Mouse (Mus musculus) CH12.LX (cell line): ENCODE measurements around the gene Cox14. TPM values are rescaled to one million over a fixed set of nuclear protein-coding genes. Genes with fewer than 3 reads are reported as not detected.

Experiments
- DNase-seq: peaks from one replicate; pipeline ENCODE4 v3.0.0-alpha.2; 2013; ENCODE audit errors: extremely low read depth
- H3K27ac ChIP-seq: 2 replicates; pipeline ENCODE4 v1.5.1; 2012; ENCODE audit warnings: low read depth, mild to moderate bottlenecking, control low read depth, moderate library complexity; ENCODE audit not compliant: insufficient read depth
- H3K27me3 ChIP-seq: replicated peaks from 2 replicates; pipeline ENCODE3; 2012; ENCODE audit warnings: inconsistent platforms
- H3K36me3 ChIP-seq, 2 experiments: replicated peaks in 1 of 2; 2 replicates each; pipeline versions ENCODE3 to v1.6.1; 2012; ENCODE audit warnings: inconsistent platforms in 1 of 2, low read length in 1 of 2, mild to moderate bottlenecking in 1 of 2, mixed read lengths in 1 of 2, moderate library complexity in 1 of 2; ENCODE audit not compliant: control insufficient read depth in 1 of 2, insufficient read depth in 1 of 2
- H3K4me1 ChIP-seq, 2 experiments: 2 replicates each; pipeline ENCODE4 v1.6.1; 2012; ENCODE audit warnings: inconsistent platforms in 1 of 2, moderate library complexity in 1 of 2; ENCODE audit not compliant: insufficient read depth in 2 of 2, control insufficient read depth in 1 of 2
- H3K4me2 ChIP-seq: 2 replicates; pipeline ENCODE4 v1.6.1; 2012; ENCODE audit warnings: low read depth, mild to moderate bottlenecking, control low read depth; ENCODE audit not compliant: poor library complexity, insufficient read depth, severe bottlenecking
- H3K4me3 ChIP-seq, 3 experiments: fragments of 150-350 bp in 1 of 3; sonication (generic) in 1 of 3; replicated peaks in 1 of 3; 2 replicates each; pipeline versions ENCODE3 to v1.5.1; 2011 to 2012; ENCODE audit warnings: low read depth in 2 of 3, low read length in 2 of 3, mild to moderate bottlenecking in 2 of 3, moderate library complexity in 2 of 3, control low read depth in 1 of 3, improper control_type of control experiment in 1 of 3, inconsistent platforms in 1 of 3, mixed read lengths in 1 of 3; ENCODE audit not compliant: poor library complexity in 1 of 3
- H3K79me2 ChIP-seq: replicated peaks from 2 replicates; pipeline ENCODE4 v1.6.1; 2012; ENCODE audit warnings: mild to moderate bottlenecking, moderate library complexity; ENCODE audit not compliant: control insufficient read depth, poor library complexity, insufficient read depth, severe bottlenecking; ENCODE audit errors: extremely low read depth
- H3K9ac ChIP-seq: 2 replicates; pipeline ENCODE4 v1.6.1; 2012; ENCODE audit warnings: low read depth, mild to moderate bottlenecking, control low read depth, moderate library complexity; ENCODE audit not compliant: insufficient read depth
- H3K9me3 ChIP-seq: replicated peaks from 2 replicates; pipeline ENCODE3; 2012; ENCODE audit warnings: low read length, inconsistent platforms, mixed read lengths
- BHLHE40 ChIP-seq: IDR thresholded peaks from 2 replicates; pipeline ENCODE4 v1.6.1; 2011; ENCODE audit warnings: mild to moderate bottlenecking, low read depth, low read length, improper control_type of control experiment
- CHD1 ChIP-seq: IDR thresholded peaks from 2 replicates; pipeline ENCODE4 v1.6.1; 2012; ENCODE audit warnings: low read depth, low read length, improper control_type of control experiment, inconsistent platforms
- CTCF ChIP-seq, 2 experiments: IDR thresholded peaks in 1 of 2; conservative IDR thresholded peaks in 1 of 2; 2 replicates each; pipeline ENCODE4 v1.5.1; 2011 to 2012; ENCODE audit warnings: low read depth in 2 of 2, low read length in 2 of 2, improper control_type of control experiment in 1 of 2, inconsistent platforms in 1 of 2, mild to moderate bottlenecking in 1 of 2, moderate library complexity in 1 of 2
- ELF1 ChIP-seq: IDR thresholded peaks from 2 replicates; pipeline ENCODE4 v1.6.1; 2014; ENCODE audit warnings: low read depth, mild to moderate bottlenecking, inconsistent platforms, low read length, improper control_type of control experiment
- EP300 ChIP-seq: IDR thresholded peaks from 2 replicates; pipeline ENCODE4 v1.6.1; 2011; ENCODE audit warnings: low read length, improper control_type of control experiment
- ETS1 ChIP-seq: conservative IDR thresholded peaks from 2 replicates; pipeline ENCODE4 v1.6.1; 2012; ENCODE audit warnings: low read depth, mild to moderate bottlenecking, inconsistent platforms, low read length, improper control_type of control experiment, moderate library complexity
- HCFC1 ChIP-seq: IDR thresholded peaks from 2 replicates; pipeline ENCODE4 v1.6.1; 2012; ENCODE audit warnings: low read depth, mild to moderate bottlenecking, inconsistent platforms, low read length, improper control_type of control experiment
- JUN ChIP-seq: IDR thresholded peaks from 2 replicates; pipeline ENCODE4 v1.6.1; 2011; ENCODE audit warnings: low read depth, mild to moderate bottlenecking, low read length, improper control_type of control experiment, moderate library complexity; ENCODE audit not compliant: insufficient read depth
- JUND ChIP-seq: conservative IDR thresholded peaks from 2 replicates; pipeline ENCODE4 v1.6.1; 2011; ENCODE audit warnings: low read depth, low read length, improper control_type of control experiment
- KAT2A ChIP-seq: IDR thresholded peaks from 2 replicates; pipeline ENCODE4 v1.6.1; 2012; ENCODE audit warnings: low read length, improper control_type of control experiment, inconsistent platforms; ENCODE audit not compliant: insufficient replicate concordance
- MAX ChIP-seq: IDR thresholded peaks from 2 replicates; pipeline ENCODE4 v1.6.1; 2011; ENCODE audit warnings: low read length, improper control_type of control experiment
- MAZ ChIP-seq: IDR thresholded peaks from 2 replicates; pipeline ENCODE4 v1.6.1; 2012; ENCODE audit warnings: low read depth, mild to moderate bottlenecking, inconsistent platforms, low read length, improper control_type of control experiment, moderate library complexity
- MEF2A ChIP-seq: IDR thresholded peaks from 2 replicates; pipeline ENCODE4 v1.6.1; 2014; ENCODE audit warnings: low read depth, mild to moderate bottlenecking, inconsistent platforms, low read length, improper control_type of control experiment, borderline replicate concordance
- MXI1 ChIP-seq: IDR thresholded peaks from 2 replicates; pipeline ENCODE4 v1.6.1; 2011; ENCODE audit warnings: mild to moderate bottlenecking, low read depth, low read length, improper control_type of control experiment
- MYC ChIP-seq: IDR thresholded peaks from 2 replicates; pipeline ENCODE4 v1.6.1; 2011; ENCODE audit warnings: low read depth, mild to moderate bottlenecking, improper control_type of control experiment, low read length
- NELFE ChIP-seq: IDR thresholded peaks from 2 replicates; pipeline ENCODE4 v1.6.1; 2011; ENCODE audit warnings: low read depth, low read length, improper control_type of control experiment
- POLR2A ChIP-seq: IDR thresholded peaks from 2 replicates; pipeline ENCODE4 v1.6.1; 2011; ENCODE audit warnings: low read depth, mild to moderate bottlenecking, improper control_type of control experiment, low read length
- RAD21 ChIP-seq: IDR thresholded peaks from 2 replicates; pipeline ENCODE4 v1.6.1; 2011; ENCODE audit warnings: low read depth, mild to moderate bottlenecking, low read length, improper control_type of control experiment, moderate library complexity
- RCOR1 ChIP-seq: conservative IDR thresholded peaks from 2 replicates; pipeline ENCODE4 v1.6.1; 2012; ENCODE audit warnings: low read depth, mild to moderate bottlenecking, inconsistent platforms, low read length, improper control_type of control experiment
- SIN3A ChIP-seq: IDR thresholded peaks from 2 replicates; pipeline ENCODE4 v1.6.1; 2012; ENCODE audit warnings: low read length, improper control_type of control experiment, inconsistent platforms
- TBP ChIP-seq: conservative IDR thresholded peaks from 2 replicates; pipeline ENCODE4 v1.6.1; 2011; ENCODE audit warnings: low read depth, low read length, improper control_type of control experiment
- UBTF ChIP-seq: IDR thresholded peaks from 2 replicates; pipeline ENCODE4 v1.6.1; 2012; ENCODE audit warnings: low read depth, mild to moderate bottlenecking, inconsistent platforms, low read length, improper control_type of control experiment, moderate library complexity
- ZKSCAN1 ChIP-seq: IDR thresholded peaks from 2 replicates; pipeline ENCODE4 v1.6.1; 2012; ENCODE audit warnings: low read depth, inconsistent platforms, low read length, improper control_type of control experiment, borderline replicate concordance
- dilution Hi-C: fragments of 300-500 bp; cut with MboI; formaldehyde crosslinking; loops from 2 replicates; pipeline ENCODE4 v1.14.3; 2020; ENCODE audit warnings: low sequenced_read_pairs; ENCODE audit not compliant: extremely low pct_unique_long_range_greater_than_20kb, extremely low pct_ligation_motif_present
- in situ Hi-C: fragments of 300-500 bp; cut with MboI; formaldehyde crosslinking; loops from 3 replicates; pipeline ENCODE4 v1.14.3; 2019; ENCODE audit warnings: low sequenced_read_pairs, low pct_ligation_motif_present, low pct_unique_long_range_greater_than_20kb, mixed read lengths
- polyA plus RNA-seq: library from polyadenylated mRNA; unstranded; fragments of >175 nt; gene quantifications from 2 replicates; pipeline ENCODE4 v1.2.1, GENCODE M21; 2012; ENCODE audit warnings: low read depth; ENCODE audit not compliant: insufficient read length
- total RNA-seq, 2 experiments: library from RNA; depleted of rRNA; stranded (reverse); fragments of 300-350 nt in 1 of 2; fragments of >200 nt in 1 of 2; gene quantifications; 2 replicates each; pipeline ENCODE4 v1.2.3; 2012 to 2014

The Cox14 gene
- total and polyA plus RNA-seq, 3 experiments = 98.8 to 140 (median 119) TPM

DNA sequence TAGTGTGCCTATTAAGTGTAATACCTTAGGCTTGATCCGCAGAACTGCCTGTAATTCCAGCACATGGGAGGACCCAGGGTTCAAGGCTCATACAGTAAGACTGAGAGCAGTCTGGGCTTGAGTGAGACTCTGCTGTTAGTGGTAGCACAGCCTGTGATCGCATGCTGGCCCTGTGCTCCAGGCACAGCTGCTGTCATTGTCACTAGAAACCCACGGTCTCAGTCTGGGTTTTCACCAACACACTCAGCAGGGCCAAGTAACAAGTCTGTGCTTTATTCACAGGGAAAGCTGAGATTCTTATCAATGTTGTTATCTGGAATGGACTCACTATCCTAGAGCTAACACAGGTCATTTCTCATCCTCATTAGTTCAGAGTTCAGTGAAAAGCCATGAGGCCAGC is 28.8 kb downstream of the Cox14 start:
- Histone ChIP-seq H3K9me3 (peaks cover 3% of the 10 kb centered on the region), H3K9ac (no peak overlapping the region), H3K79me2 (peaks cover 6% of the 10 kb centered on the region), H3K4me2 (no peak overlapping the region), H3K27me3 (no peaks in the 10 kb centered on the region), H3K36me3 (peaks cover 3 to 74% of the 10 kb centered on the region in 2 experiments), H3K27ac (no peak overlapping the region), H3K4me1 (peaks cover 3 to 17% of the 10 kb centered on the region in 2 experiments; a peak in 3 of 4 replicates), H3K4me3 (no peak overlapping the region)
- in situ Hi-C loops = no loop called here
- DNase-seq = no peak
- TF ChIP-seq SIN3A (no peak), CTCF (conservative IDR thresholded peaks at IDR 0.05 in 1 of 2, IDR thresholded peaks at IDR 0.05 in 1 of 2; ENCODE audit: low read depth in 2 of 2, low read length in 2 of 2) (no peak), ELF1 (no peak), ZKSCAN1 (no peak), RCOR1 (no peak), RAD21 (no peak), POLR2A (no peak), ETS1 (no peak), NELFE (no peak), MYC (no peak), EP300 (no peak), KAT2A (no peak), JUN (no peak), JUND (no peak), MAX (no peak), TBP (no peak), UBTF (no peak), MAZ (no peak)
- dilution Hi-C loops = no loop called here

DNA sequence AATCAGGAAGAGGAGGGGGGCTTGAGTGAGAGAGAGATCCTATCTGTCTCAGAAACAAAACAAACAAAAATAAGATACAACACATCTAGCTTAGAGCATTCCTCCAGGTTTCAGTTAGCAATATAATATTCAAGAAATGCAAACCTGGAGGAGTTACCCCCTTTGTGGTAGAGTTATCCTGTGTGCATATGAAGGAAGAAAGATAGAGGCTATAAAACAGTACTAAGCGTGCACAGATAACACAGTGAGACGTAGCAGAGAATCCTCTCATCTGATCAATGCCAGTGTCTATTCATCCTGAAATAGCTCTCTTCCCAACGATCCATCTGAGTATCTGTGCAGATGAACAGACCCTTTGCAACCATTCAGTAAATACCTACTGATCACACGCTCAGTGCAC is 42.0 kb downstream of the Cox14 start:
- H3K27me3 ChIP-seq = no peaks in the 10 kb centered on the region
- TF ChIP-seq ZKSCAN1 (no peak), HCFC1 (no peak), EP300 (no peak), CHD1 (no peak), MXI1 (no peak), MEF2A (no peak), MYC (no peak), BHLHE40 (no peak), KAT2A (no peak)
- peaks cover 3 to 38% of the 10 kb centered on the region in 2 experiments; a peak in 3 of 4 replicates for H3K4me1 ChIP-seq
- DNase-seq = no peak
- dilution Hi-C loops = no loop called here
- H3K4me3 ChIP-seq = no peak overlapping the region
- no peak overlapping the region for H3K4me2 ChIP-seq
- H3K27ac ChIP-seq = no peak overlapping the region
- in situ Hi-C loops = no loop called here
- peaks cover 32% of the 10 kb centered on the region for H3K79me2 ChIP-seq
- H3K36me3 ChIP-seq = peaks cover 13 to 54% of the 10 kb centered on the region in 2 experiments
- no peak overlapping the region for H3K9ac ChIP-seq
- H3K9me3 ChIP-seq = peaks cover 7% of the 10 kb centered on the region
